Mouse (Mus musculus): ENCODE data around the gene Cdt1. TPM values are rescaled to one million over a fixed set of nuclear protein-coding genes. Genes with fewer than 3 reads are reported as not detected.
A peak's percentile ranks its signal among the peaks of the same experiment; 100 is the strongest.
"Not testable (repeated sequence)": the region's sequence is repeated elsewhere in the genome, so short reads cannot be mapped to it uniquely, and the experiment has no call there.

Cdt1 gene
- total RNA-seq, 2 experiments from 2014 or later: 2.5 to 2.8 TPM

GRCm38 (mm10) chr8:122548891-122549439, 18.9 kb upstream of the Cdt1 start:
- DNase-seq: peak in 1 of 2 experiments; percentile 28

- DNase-seq: peak; percentile 58 to 72
Observed at GRCm38 (mm10) chr8:122550234-122550994, 17.4 kb upstream of the Cdt1 start.

GRCm38 (mm10) chr8:122550995-122551264, 16.9 kb upstream of the Cdt1 start:
- DNase-seq: no peak

GRCm38 (mm10) chr8:122551265-122552051, 16.4 kb upstream of the Cdt1 start, which contains the start of gene Piezo1:
Gene Piezo1 (minus strand): TSS chr8:122551329.
- peak; percentile 94 to 98 for DNase-seq

GRCm38 (mm10) chr8:122554786-122555185, 13.0 kb upstream of the Cdt1 start:
- DNase-seq: no peak

- peak; percentile 63 to 87 for DNase-seq
Observed at GRCm38 (mm10) chr8:122556030-122557009, 11.5 kb upstream of the Cdt1 start.

- no peak for DNase-seq
Observed at GRCm38 (mm10) chr8:122557248-122558038, 10.4 kb upstream of the Cdt1 start.

- no peak for DNase-seq
Observed at GRCm38 (mm10) chr8:122558671-122559349, 9.0 kb upstream of the Cdt1 start.

- DNase-seq: peak in 1 of 2 experiments; percentile 65
Observed at GRCm38 (mm10) chr8:122561199-122561598, 6.6 kb upstream of the Cdt1 start.

GRCm38 (mm10) chr8:122564363-122565352, 3.2 kb upstream of the Cdt1 start:
- peak; percentile 33 to 48 for DNase-seq

- peak; percentile 51 to 58 for DNase-seq
Observed at GRCm38 (mm10) chr8:122566766-122567165, 1.0 kb upstream of the Cdt1 start.

- DNase-seq: no peak
Observed at GRCm38 (mm10) chr8:122568109-122568504, 292 bp downstream of the Cdt1 start.

- no peak for DNase-seq
Observed at GRCm38 (mm10) chr8:122568881-122569309, 1.1 kb downstream of the Cdt1 start.

- no peak for DNase-seq
Observed at GRCm38 (mm10) chr8:122569329-122569728, 1.5 kb downstream of the Cdt1 start.

- no peak for DNase-seq
Observed at GRCm38 (mm10) chr8:122569996-122570395, 2.2 kb downstream of the Cdt1 start.

GRCm38 (mm10) chr8:122571153-122571552, 3.3 kb downstream of the Cdt1 start:
- DNase-seq: no peak

GRCm38 (mm10) chr8:122571750-122572267, 4.0 kb downstream of the Cdt1 start:
- no peak for DNase-seq

- DNase-seq: no peak
Observed at GRCm38 (mm10) chr8:122572751-122573150, 4.9 kb downstream of the Cdt1 start.

- DNase-seq: not testable (repeated sequence)
Observed at GRCm38 (mm10) chr8:122573176-122573575, 5.4 kb downstream of the Cdt1 start.

All from heart, adult 18-20 months (tissue).